Mouse (Mus musculus) spleen, adult 2 months (tissue): ENCODE measurements around the gene Adamts8. TPM values are rescaled to one million over a fixed set of nuclear protein-coding genes. Genes with fewer than 3 reads are reported as not detected.
A peak's percentile ranks its signal among the peaks of the same experiment; 100 is the strongest.

ENCODE experiments used
- DNase-seq, 2 experiments: peaks; one replicate each; pipeline versions ENCODE4 v3.0.0 to v3.0.0-alpha.2; 2012 to 2021; ENCODE audit warnings: low spot score in 2 of 2, low read depth in 1 of 2
- H3K27ac ChIP-seq: fragments of 200-500 bp; 2 replicates; pipeline ENCODE4 v1.5.1; 2012; ENCODE audit warnings: low read length, inconsistent platforms; ENCODE audit not compliant: insufficient read depth
- H3K27me3 ChIP-seq: fragments of 200-500 bp; 2 replicates; pipeline ENCODE4 v1.6.1; 2012; ENCODE audit warnings: mild to moderate bottlenecking, moderate library complexity, low read length, inconsistent platforms; ENCODE audit not compliant: control insufficient read depth, insufficient read depth
- H3K36me3 ChIP-seq: fragments of 200-500 bp; 2 replicates; pipeline ENCODE4 v1.6.1; 2012; ENCODE audit warnings: mild to moderate bottlenecking, low read length, inconsistent platforms; ENCODE audit not compliant: control insufficient read depth, insufficient read depth
- H3K4me1 ChIP-seq: fragments of 200-500 bp; 2 replicates; pipeline ENCODE4 v1.6.1; 2011; ENCODE audit warnings: inconsistent platforms; ENCODE audit not compliant: control insufficient read depth, insufficient read depth, insufficient read length
- H3K4me3 ChIP-seq: fragments of 200-500 bp; 2 replicates; pipeline ENCODE4 v1.5.1; 2011; ENCODE audit warnings: mild to moderate bottlenecking, inconsistent platforms; ENCODE audit not compliant: insufficient read depth, insufficient read length; ENCODE audit errors: extremely low read depth
- CTCF ChIP-seq: fragments of 200-500 bp; IDR thresholded peaks from 2 replicates; pipeline ENCODE4 v1.5.1; 2011; ENCODE audit warnings: mild to moderate bottlenecking, inconsistent platforms; ENCODE audit not compliant: insufficient read depth, insufficient read length, insufficient replicate concordance; ENCODE audit errors: extremely low read depth
- POLR2A ChIP-seq: fragments of 200-500 bp; IDR thresholded peaks from 2 replicates; pipeline ENCODE4 v1.6.1; 2011; ENCODE audit warnings: low read depth, low read length, inconsistent platforms
- WGBS: fragments of 180-500 bp; shearing (Covaris S2); methylation state at CpG from one replicate; pipeline ENCODE4 v1.1.7; 2018; 5-methylcytosine and 5-hydroxymethylcytosine counted together
- polyA plus RNA-seq: library from polyadenylated mRNA; depleted of rRNA; stranded (reverse); fragments of >200 nt; gene quantifications from 2 replicates; pipeline ENCODE4 v1.2.3, GENCODE M21; 2012; rRNA removed

The Adamts8 gene
- polyA plus RNA-seq = 0.83 and 1.3 TPM in 2 replicates

DNA sequence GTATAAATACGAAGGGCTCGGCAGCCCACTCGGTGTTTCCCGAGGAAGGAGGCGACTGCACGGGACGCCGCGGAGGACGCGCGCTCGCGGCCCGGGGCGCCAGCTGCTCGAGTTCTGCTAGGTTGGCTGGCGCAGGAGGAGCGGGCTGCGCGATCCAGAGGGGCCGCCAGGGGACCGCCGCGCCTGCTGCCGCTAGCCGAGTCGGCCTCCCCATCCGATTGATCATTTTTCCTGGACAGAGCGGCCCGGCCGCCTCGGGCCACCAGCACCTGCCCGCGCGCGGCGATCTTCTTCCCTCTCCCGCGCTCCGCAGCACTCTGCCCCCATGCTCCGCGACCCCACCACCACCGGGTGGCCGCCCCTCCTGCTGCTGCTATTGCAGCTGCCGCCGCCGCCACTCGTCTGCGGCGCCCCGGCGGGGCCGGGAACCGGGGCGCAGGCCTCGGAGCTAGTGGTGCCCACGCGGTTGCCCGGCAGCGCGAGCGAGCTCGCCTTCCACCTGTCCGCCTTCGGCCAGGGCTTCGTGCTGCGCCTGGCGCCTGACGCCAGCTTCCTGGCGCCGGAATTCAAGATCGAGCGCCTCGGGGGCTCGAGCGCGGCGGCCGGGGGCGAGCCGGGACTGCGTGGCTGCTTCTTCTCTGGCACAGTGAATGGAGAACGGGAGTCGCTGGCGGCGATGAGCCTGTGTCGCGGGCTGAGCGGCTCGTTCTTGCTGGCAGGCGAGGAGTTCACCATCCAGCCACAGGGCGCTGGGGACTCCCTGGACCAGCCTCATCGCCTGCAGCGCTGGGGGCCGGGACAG, at the start of gene Adamts8:
Gene Adamts8, plus strand, starts transcription at position 51 of the 802 bp plus-strand sequence.
- H3K36me3 ChIP-seq = no peaks in the 10 kb centered on the region
- no peaks in the 10 kb centered on the region; the same call in 1 of the 2 replicates for H3K4me1 ChIP-seq
- H3K27me3 ChIP-seq = peaks cover 14% of the 10 kb centered on the region
- WGBS = 2% methylated on average over 95 of the region's 96 CpGs
- peak within 1 kb of the TSS; percentile 17; the same call in 1 of the 2 replicates for H3K4me3 ChIP-seq
- TF ChIP-seq POLR2A (no peak), CTCF (no peak)
- H3K27ac ChIP-seq = no peak within 1 kb of the TSS
- DNase-seq = no peak

GRCm38 (mm10) chr9:30895618-30896017, 46.7 kb upstream of the Adamts8 start:
- DNase-seq = no peak
- H3K27ac ChIP-seq = no peak overlapping the region

DNA sequence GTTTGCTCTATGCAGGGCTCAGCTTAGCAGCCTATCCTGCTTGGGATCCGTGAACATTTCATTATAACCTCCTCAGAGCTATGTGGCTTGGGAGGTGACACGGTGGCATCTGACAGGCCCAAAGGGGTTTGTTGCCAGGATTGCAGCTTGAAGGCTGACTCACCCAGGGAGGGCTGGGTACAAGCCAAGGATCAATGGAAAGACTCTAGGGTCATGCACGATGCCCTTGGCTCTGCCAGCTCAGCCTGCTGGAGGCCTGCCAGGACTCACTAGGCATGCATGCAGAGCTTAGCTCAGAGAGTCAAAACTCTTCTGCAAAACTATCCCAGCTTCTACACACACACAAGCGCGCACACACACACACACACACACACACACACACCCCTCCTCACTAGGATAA, 45.6 kb upstream of the Adamts8 start:
- DNase-seq = no peak
- TF ChIP-seq CTCF = no peak
- TF ChIP-seq POLR2A = no peak
- H3K27me3 ChIP-seq = no peaks in the 10 kb centered on the region
- no peaks in the 10 kb centered on the region for H3K4me1 ChIP-seq
- 72% methylated on average over 5 of the region's 5 CpGs for WGBS
- no peak overlapping the region for H3K4me3 ChIP-seq
- no peaks in the 10 kb centered on the region for H3K36me3 ChIP-seq
- H3K27ac ChIP-seq = no peak overlapping the region

More at GRCm38 (mm10) chr9:30895618-30896017, 46.7 kb upstream of the Adamts8 start:
- H3K4me3 ChIP-seq = no peak overlapping the region
- WGBS = 86% methylated on average over 3 of the region's 3 CpGs
- no peak for TF ChIP-seq CTCF
- TF ChIP-seq POLR2A = no peak
- H3K27me3 ChIP-seq = no peaks in the 10 kb centered on the region
- no peaks in the 10 kb centered on the region for H3K36me3 ChIP-seq
- H3K4me1 ChIP-seq = no peaks in the 10 kb centered on the region

- no peaks in the 10 kb centered on the region for H3K4me1 ChIP-seq
- 85% methylated on average over 2 of the region's 2 CpGs for WGBS
- TF ChIP-seq POLR2A = no peak
- TF ChIP-seq CTCF = no peak
- H3K4me3 ChIP-seq = no peak overlapping the region
- H3K27ac ChIP-seq = no peak overlapping the region
- H3K36me3 ChIP-seq = no peaks in the 10 kb centered on the region
- no peaks in the 10 kb centered on the region for H3K27me3 ChIP-seq
- no peak for DNase-seq
Measured at GRCm38 (mm10) chr9:30897169-30897568, 45.2 kb upstream of the Adamts8 start.

DNA sequence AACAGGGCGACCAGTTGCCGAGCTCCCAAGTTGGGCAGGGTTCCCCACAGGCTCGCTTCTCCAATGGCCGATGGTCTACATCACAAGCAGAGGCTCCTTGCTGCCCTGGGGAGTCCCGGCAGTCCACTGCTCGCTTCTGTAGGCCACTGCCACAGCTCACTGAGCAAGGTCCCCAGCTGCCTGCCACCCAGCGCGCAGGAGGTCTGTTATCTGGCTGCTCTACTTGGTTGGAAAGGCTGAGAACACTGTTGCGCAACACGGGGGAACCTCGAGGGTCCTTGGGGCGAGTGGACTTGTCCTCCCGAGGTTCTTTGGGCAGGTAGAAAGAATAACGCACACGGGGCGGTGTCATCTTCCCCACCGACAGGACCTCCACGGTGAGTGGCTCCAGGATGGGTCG, 40.2 kb upstream of the Adamts8 start:
- WGBS = 88% methylated on average over 19 of the region's 19 CpGs
- no peak for DNase-seq
- no peaks in the 10 kb centered on the region for H3K4me1 ChIP-seq

DNA sequence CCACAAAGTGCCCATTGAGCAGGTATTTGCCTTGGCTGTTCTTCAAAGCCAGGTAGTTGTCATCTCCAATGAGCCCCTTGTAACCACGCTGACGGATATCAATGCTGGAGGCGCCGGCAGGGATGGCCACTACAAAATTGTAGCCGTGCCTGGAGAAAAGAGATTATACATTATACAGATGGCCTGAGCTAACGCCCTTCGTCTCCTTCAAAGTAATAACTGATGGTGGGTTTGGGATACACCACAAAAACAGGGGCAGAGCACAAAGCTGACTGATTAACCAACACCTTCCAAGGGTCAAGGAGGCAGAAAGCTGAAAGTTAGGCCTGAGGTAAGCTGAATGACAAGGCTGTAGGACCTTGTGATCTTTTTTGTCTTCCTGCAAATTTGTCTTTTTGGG, 39.7 kb upstream of the Adamts8 start:
- TF ChIP-seq POLR2A (no peak), CTCF (no peak)
- H3K27ac ChIP-seq = no peak overlapping the region
- no peaks in the 10 kb centered on the region for H3K4me1 ChIP-seq
- DNase-seq = no peak
- no peaks in the 10 kb centered on the region for H3K27me3 ChIP-seq
- WGBS = 96% methylated on average over 7 of the region's 7 CpGs
- H3K36me3 ChIP-seq = no peaks in the 10 kb centered on the region
- no peak overlapping the region for H3K4me3 ChIP-seq

More for the DNA sequence above, 40.2 kb upstream of the Adamts8 start:
- Histone ChIP-seq H3K36me3 (no peaks in the 10 kb centered on the region), H3K4me3 (no peak overlapping the region), H3K27ac (no peak overlapping the region), H3K27me3 (no peaks in the 10 kb centered on the region)
- TF ChIP-seq POLR2A (no peak), CTCF (no peak)

GRCm38 (mm10) chr9:30903266-30903665, 39.1 kb upstream of the Adamts8 start:
- 91% methylated on average over 5 of the region's 5 CpGs for WGBS
- Histone ChIP-seq H3K36me3 (no peaks in the 10 kb centered on the region), H3K27ac (no peak overlapping the region), H3K4me3 (no peak overlapping the region), H3K27me3 (no peaks in the 10 kb centered on the region), H3K4me1 (no peaks in the 10 kb centered on the region)
- TF ChIP-seq POLR2A = no peak
- no peak for TF ChIP-seq CTCF
- no peak for DNase-seq
